Mouse (Mus musculus): ENCODE data around the gene Cdc42bpg. TPM values are rescaled to one million over a fixed set of nuclear protein-coding genes. Genes with fewer than 3 reads are reported as not detected.

The Cdc42bpg gene
- total RNA-seq, 2 experiments from 2014 or later, result 6.4 to 8.8 TPM

DNA sequence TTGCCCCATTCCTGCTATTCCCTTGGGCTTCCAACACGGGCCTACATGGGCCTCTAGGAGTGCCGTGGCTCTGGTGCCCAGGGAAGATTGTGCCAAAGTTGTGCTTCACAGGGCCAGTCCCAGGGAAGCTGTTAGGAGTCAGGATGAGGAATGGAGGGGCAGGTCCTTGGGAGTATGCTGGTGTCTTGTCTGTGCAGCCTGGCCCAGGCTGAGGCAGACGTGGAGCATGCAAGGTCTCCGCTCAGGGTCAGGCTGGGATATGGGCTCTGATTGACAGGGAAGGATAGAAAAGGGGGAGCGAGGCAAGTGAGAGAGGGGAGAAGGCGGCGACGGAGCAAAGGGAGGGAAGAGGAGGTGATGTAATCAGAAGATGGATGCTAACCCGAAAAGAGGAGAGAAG lies 18.5 kb downstream of the Cdc42bpg start:
- DNase-seq (ENCODE audit: low spot score), result no peak

DNA sequence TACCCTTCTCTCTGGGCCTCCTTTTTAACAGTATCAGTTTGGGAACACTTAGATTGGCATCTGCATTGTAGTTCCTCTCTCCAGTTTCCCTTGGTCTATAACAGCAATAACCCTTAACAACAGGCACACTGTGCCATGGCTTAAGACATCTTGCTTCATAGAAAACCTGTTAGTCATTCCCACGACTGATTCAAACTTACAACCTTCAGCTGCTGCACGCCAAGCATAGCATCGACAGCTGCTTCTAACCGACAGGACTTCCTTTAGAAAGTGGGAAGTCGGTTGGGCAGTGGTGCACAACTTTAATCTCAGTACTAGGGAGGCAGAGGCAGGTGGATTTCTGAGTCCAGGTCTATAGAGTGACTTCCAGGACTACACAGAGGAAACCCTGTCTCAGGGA lies 24.9 kb downstream of the Cdc42bpg start:
- DNase-seq (ENCODE audit: low spot score), result no peak

DNA sequence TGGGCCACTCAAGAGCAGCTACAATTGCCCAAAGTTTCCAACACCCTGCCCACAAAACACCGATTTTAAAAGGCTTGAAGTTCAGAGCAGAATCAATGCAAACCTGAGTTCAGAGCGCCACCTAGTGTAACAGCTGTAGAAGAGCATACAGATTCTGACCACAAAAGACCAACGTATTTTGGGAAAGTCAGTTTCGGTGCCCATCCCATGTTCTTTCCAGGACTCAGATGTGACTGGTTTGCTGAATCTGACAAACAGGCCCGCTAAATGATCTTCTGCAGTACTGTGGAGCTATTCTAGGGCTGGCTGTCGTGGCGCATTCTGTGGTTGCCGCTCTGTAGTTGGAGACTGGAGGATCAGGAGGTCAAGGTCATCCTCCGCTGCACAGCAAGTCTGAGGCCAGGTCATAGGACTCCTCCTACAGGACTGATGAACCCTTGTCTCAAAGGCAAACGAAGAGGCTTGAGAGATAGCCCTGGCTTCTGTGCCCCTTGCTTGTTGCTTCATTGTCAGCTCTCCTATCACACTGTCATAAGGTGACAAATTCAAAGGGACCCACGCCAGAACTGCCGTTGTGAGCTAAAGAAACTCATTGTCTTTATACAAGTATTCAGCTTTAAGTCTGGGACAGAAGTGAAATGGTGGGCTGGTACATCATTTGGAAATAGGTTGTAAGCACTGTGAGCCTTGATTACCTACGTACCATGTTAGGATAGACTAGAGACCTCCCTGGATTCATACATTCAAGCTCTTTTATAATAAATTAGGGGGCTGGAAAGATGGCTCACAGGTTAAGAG lies 25.7 kb downstream of the Cdc42bpg start:
- peak; percentile 74 for DNase-seq (ENCODE audit: low spot score)

DNA sequence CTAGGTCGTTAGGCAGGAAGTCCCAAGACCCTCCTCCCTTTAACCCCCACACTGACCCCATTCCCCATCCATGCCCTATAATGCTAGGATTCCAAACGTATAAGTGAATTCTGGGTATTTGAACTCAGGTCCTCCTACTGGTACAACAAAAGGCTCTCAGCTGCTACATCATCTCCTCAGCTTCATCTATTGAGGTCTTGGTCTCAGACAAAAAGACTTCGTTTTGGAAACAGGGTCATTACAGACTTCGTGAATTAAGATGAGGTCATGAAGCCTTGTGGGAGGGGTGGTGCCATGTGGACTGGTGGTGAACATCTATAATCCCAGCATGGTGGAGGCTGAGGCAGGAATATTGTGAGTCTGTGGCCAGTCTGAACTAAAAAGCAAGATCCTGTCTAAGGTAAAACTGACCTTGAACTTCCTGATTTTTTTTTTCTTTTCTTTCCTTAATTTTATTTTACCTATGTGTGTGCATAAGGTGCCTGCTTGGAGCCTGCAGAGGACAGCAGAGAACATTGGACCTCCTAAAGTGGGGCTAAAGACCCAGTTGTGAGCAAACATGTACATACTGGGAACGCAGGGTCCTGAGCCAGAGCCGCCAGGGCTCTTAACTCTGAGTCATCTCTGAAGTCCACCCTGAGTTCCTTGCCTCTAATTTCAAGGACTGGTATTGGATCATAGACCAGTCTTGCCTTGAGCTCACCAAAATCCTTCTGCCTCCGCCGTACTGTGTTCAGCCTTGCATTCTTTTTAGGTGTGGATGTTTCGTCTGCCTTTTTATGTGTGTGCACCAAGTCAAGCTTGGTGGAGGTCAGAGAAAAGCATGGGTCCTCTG lies 27.7 kb downstream of the Cdc42bpg start:
- DNase-seq (ENCODE audit: low spot score), result no peak

DNA sequence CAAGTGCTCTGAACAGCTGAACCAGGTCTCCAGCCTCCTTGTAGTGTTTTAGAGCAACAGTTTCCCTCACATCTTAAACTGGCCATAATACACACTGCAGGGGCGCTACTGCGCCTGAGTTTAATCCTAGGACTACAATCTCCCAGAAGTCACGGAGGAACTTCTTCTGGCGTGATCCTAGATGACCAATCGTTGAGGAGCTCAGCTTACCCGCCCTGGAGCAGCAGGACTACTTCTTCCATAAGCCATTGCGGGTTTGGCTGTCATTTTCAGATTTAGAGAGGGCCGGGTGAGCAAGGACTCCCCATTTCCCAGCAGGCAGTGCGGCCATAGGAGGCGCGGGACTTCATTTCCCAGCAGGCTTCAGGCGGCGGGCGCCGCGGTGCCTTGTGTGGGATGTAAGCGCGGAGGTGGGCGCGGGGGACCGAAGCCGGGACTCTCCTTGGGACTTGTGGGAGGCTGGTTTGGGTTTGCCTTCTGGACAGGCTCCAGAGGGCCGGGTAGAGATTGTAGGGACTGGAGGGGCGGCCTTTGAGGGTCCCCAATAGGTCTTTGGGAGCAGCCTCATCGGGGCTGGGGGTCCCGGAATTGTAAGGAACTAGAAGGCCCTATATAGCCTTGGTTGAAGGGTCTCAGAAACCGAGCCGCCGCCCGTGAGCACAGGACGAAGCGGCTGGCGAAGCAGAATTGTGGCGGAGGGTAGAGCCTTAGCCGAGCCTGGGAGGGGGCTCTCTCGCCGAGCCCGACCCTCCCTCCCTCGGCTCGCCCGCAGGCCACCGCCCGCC lies 28.6 kb downstream of the Cdc42bpg start, which contains the start of gene Men1:
Gene Men1 (plus strand): TSS at position 307 of the 785 bp plus-strand sequence.
- peak; percentile 96 for DNase-seq (ENCODE audit: low spot score)

DNA sequence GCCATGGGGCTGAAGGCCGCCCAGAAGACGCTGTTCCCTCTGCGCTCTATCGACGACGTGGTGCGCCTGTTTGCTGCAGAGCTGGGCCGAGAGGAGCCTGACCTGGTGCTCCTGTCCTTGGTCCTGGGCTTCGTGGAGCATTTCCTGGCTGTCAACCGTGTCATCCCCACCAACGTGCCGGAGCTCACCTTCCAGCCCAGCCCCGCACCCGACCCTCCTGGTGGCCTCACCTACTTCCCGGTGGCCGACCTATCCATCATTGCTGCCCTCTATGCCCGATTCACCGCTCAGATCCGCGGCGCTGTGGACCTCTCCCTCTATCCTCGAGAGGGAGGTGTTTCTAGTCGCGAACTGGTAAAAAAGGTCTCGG lies 29.2 kb downstream of the Cdc42bpg start:
- no peak for DNase-seq (ENCODE audit: low spot score)

DNA sequence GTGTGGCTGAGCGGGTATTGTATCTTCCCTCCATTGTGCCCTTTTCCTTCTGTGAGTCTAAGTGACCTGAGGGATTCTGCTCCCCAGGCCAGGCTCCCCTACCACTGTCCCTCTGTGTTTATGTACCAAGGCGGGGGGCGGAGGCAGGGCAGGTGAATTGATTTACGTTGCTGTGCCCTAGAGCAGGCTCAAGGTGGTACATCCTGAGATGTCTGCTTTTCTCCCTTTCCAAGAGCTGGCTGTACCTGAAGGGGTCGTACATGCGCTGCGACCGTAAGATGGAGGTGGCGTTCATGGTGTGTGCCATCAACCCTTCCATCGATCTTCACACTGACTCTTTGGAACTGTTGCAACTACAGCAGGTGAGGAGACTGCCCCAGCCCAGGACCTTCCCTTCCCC lies 30.7 kb downstream of the Cdc42bpg start:
- no peak for DNase-seq (ENCODE audit: low spot score)

DNA sequence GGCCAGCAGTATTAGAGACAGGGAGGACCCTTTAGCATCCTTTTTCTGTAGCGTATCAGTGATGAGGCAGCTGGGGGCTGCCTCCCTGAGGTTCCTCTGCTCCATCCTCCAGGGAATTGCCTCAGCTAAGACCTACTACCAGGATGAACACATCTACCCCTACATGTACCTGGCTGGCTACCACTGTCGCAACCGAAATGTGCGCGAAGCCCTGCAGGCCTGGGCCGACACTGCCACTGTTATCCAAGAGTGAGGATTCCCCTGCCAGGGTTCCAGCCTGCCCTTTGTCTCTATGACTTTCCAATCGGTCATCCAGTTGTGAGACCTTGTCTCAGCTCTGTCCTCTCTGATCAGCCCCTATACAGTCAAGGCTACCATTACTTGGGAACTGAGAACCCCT lies 31.9 kb downstream of the Cdc42bpg start:
- no peak for DNase-seq (ENCODE audit: low spot score)

DNA sequence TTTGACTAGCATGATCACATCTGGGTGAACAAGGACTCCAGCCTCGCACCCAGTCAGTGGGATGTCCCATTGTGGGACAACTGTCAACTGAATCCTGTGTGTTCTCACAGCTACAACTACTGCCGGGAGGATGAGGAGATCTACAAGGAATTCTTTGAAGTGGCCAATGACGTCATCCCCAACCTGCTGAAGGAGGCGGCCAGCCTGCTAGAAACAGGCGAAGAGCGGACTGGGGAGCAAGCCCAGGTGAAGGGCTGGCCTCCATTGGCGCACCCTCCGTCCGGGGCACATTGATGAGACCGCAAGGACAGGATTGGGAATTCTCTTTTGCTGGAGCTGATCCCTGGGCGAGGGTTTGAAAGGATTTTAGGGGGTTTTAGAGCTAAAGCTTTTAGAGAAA lies 32.5 kb downstream of the Cdc42bpg start:
- DNase-seq (ENCODE audit: low spot score), result no peak

DNA sequence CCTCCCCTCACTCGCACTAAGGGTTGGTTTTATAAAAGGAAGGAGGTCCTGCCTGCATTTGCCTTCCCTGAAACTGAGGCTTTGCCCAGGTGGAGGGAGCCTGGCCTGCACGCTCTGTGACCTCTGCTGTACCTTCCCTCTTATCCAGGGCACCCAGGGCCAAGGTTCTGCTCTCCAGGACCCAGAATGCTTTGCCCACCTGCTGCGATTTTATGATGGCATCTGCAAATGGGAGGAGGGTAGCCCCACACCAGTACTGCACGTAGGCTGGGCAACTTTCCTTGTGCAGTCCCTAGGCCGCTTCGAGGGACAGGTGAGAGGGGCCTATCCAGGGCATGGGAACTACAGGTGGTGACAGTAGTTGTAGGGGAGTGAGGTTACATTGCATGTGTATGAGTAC lies 32.9 kb downstream of the Cdc42bpg start:
- DNase-seq (ENCODE audit: low spot score), result no peak

DNA sequence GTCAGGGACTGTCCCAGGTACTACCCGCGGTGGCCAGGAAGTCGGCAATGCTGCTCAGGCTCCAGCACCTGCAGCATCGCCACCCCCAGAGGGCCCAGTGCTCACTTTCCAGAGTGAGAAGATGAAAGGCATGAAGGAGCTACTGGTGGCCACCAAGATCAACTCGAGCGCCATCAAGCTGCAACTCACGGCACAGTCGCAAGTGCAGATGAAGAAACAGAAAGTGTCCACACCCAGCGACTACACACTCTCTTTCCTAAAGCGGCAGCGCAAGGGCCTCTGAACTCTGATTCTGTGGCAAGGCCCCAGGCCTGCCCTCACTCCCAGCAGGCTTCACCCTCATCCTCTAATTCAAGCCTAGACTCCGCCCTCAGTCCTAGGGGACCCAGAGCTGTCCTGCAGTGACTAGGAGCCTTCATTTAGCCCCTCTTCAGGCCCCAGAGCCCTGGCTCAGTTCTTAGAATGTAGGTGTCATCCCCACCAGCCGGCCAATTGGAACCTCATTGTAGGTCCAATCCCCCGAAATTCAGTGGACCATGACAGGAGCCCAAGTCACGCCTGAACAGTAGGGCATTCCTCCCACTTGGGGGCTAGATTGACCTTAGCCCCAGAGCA lies 33.7 kb downstream of the Cdc42bpg start:
- peak; percentile 23 for DNase-seq (ENCODE audit: low spot score)

DNA sequence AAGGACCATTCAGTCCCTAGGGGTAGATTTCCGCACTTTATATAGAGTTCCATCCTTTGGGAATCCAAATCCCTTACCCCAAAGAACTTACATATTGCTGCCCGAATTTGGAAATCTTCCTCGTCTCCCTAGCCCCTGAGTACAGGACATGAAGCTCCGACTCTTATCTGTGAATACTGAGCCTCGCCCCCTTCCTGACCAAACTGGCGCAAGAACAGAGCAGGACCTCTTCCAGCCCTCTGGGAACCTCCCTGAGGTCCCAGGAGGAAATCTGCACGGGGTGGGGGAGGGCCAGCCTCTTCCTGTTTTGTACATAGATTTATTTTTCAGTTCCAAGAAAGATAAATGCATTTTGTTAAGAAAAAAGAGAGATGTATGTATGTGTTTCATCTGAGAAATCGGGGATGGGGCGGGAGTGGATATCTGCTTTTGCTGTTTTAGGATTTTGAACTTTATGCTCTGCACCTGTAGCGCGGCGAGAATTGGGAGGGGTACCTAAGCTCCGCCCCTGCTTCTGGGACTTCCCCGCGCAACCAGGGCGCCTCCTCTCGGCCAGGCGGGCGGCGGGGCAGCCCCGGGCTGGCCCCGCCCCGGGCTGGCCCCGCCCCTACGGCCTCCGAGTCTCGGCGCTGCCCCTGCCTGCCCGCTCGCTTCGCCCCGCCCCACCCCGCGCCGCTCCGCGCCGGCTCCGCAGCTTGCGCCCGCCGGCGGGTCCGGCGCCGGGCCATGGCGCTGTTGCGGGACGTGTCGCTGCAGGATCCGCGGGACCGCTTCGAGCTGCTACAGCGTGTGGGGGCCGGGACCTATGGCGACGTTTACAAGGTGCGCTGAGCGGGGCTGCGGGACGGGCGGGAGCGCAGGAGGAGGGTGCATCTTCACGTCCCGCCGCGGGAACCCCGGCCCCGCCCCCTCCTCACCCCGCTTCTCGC lies 34.5 kb downstream of the Cdc42bpg start, which contains the start of gene Map4k2:
Gene Map4k2 (plus strand): TSS at position 612 of the 929 bp plus-strand sequence.
- DNase-seq (ENCODE audit: low spot score), result peak; percentile 84

DNA sequence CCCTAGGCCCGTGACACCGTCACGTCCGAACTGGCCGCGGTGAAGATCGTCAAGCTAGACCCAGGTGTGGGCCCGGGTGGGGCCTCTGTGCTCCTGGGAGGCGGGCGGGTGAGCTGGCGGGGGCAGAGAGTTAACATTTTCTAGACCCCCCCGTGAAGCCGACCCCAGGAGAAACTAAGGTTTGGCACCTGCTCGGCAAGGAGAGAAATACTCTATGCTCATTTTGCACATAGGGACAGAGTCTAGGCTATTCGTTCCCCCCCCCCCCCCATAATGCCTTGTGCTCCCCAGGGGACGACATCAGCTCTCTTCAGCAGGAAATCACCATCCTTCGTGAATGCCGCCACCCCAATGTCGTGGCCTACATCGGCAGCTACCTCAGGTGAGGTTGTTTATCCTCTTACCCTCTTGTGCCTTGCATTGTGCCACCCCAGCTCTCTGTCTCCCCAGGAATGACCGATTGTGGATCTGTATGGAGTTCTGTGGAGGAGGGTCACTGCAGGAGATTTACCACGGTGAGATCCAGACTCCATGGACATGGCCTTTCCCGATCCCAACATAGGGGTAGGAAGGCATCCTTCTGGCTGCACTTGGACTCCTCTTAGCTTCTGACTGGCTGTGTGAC lies 35.3 kb downstream of the Cdc42bpg start:
- DNase-seq (ENCODE audit: low spot score), result no peak

DNA sequence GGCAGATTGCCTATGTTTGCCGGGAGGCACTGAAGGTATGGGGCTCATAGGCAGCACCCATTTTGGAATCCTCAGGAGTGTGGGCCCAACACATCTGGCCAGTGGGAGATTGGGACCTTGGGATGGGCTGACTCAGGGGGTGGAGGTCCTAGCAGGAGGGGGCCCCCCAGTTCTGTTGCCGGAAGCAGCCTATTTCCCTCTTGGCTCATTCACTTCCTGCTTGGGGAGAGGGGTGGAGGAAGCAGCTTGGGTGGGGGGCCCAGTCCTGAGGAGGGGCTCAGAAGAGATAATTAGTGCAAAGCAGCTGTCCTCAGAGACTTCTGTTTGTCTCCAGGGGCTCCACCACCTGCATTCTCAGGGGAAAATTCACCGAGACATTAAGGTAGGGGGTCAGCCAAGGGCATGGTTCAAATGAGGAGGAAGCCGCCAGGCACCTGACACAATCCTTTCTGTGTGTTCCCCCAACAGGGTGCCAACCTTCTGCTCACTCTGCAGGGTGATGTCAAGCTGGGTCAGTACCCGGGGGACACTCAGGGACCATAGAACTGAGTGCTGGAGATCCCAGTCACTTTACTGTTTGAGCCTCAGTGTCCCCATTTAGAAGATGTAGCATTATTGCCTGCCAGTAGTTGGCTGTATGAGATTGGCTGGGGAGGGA lies 36.1 kb downstream of the Cdc42bpg start:
- no peak for DNase-seq (ENCODE audit: low spot score)

DNA sequence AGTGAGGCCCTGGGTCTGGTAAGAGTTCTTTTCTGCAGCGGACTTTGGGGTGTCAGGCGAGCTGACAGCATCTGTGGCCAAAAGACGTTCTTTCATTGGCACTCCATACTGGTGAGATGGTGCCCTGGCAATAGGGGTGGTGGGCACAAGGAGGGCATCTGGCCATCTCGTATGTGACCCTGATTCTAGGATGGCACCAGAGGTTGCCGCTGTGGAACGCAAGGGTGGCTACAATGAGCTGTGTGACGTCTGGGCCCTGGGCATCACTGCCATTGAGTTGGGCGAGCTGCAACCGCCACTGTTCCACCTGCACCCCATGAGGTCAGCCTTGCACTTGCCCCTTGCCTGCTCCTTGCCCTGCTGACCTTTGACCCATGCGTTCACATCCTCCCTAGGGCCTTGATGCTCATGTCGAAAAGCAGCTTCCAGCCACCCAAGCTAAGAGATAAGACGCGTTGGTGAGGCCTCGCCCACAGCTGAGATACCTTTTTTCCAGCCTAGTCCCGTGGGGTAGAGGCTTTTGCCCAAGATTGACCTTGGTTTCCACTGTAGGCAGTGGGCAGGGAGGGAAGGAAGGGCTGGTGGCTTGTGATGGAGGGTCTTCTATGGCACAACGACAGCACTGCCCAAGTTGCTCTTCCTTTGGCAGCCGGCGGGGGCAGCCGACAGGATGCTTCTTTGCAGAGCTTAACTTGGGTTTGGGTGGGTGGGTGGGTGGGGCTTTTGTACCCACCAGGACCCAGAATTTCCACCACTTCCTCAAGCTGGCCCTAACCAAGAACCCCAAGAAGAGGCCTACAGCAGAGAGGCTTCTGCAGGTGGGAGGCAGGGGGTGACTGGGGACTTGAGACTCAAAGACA lies 37.0 kb downstream of the Cdc42bpg start:
- no peak for DNase-seq (ENCODE audit: low spot score)

DNA sequence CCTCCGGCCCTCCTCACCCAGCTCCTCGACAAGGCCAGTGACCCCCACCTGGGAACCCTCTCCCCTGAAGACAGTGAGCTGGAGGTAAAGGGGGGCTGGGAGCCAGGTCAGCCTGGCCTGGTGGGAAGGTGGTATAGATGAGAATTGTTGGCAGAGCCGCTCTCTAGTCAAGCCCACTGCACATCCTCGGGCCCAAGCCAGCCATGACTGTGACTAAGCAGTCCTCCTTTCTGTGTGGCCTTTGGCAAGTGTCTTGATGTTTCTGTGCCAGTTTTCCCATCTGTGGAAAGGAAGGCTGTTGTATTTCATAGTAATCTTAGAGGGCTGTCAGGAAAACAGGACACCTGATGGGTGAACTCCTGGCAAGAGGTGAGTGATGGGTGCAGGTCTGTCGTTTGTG lies 37.7 kb downstream of the Cdc42bpg start:
- DNase-seq (ENCODE audit: low spot score), result no peak

DNA sequence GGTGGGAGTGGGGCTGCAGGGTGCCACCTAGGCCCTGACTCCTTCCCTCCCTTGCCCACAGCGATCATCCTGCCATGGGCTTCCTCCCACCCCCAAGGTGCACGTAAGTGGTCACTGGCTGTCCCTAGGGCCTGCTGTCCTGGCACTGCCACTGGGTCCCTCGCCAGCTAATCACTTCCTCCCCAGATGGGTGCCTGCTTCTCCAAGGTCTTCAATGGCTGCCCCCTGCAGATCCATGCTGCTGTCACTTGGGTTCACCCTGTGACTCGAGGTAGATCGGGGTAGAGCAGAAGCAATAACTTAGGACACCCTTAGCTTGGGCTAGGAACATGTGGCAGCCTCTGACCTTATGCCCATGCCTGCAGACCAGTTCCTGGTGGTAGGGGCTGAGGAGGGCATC lies 39.8 kb downstream of the Cdc42bpg start:
- DNase-seq (ENCODE audit: low spot score), result no peak

DNA sequence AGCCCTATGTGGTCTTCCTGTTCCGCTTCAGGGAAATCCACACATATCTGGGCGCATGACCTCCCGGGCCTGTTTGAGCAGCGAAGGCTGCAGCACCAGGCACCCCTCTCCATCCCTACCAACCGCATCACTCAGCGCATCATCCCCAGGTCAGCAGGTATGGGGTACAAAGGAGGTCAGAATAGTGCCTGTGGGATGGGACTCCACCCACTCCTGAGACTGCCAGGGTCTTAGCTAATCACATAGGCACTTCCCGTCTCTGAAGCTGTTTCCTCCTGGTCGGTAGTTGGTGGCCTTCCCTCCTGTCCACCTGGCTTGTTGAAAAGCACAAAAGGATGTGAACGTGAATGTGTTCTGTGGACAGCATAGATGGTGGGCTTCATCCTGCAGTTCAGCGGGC lies 40.4 kb downstream of the Cdc42bpg start:
- no peak for DNase-seq (ENCODE audit: low spot score)
